9 mouse cellular contexts compared by ENCODE assay signal in genomic region chr9:50593544-50593943, GRCm38 (mm10). TPM values are rescaled to one million over a fixed set of nuclear protein-coding genes. Genes with fewer than 3 reads are reported as not detected.
A peak's percentile ranks its signal among the peaks of the same experiment; 100 is the strongest.
DNase-seq lines count a peak whose midpoint lies in the region; ATAC-seq and TF ChIP-seq lines count a peak whose summit lies in the region.
"Had no signal": no experiment of that assay in that cellular context is flagged by ENCODE, and none has a peak within 500 bp of the region (broad histone marks: within the 10 kb centered on the region; RNA-seq: fewer than 3 reads in every experiment).

No protein-coding gene starts in this region.

- peak; percentile 51 for DNase-seq in adrenal gland, postnatal 10 days
- no peak for DNase-seq in adrenal gland, postnatal 4 days (ENCODE audit: low spot score in 2 of 2)
- DNase-seq in left cerebral cortex, postnatal 4 days, result peak; percentile 27
- DNase-seq in left cerebral cortex, adult 11 months (ENCODE audit: low spot score), result no peak
- peak; percentile 30 for DNase-seq in brain, embryonic 14.5 days (ENCODE audit: low read depth)
- DNase-seq in liver, embryonic 13.5 days, result peak; percentile 25
- peak; percentile 76 for DNase-seq in splenic B cell, adult 2 months (ENCODE audit: low read depth, low spot score)

- 60% methylated on average over 3 of the region's 3 CpGs for WGBS in liver, embryonic 13.5 days (ENCODE audit: insufficient replicate concordance)
- 75% methylated on average over 3 of the region's 3 CpGs for WGBS in hindbrain, embryonic 12.5 days

- TF ChIP-seq POLR2A in brain, embryonic 14.5 days (IDR thresholded peaks at IDR 0.05; ENCODE audit: borderline replicate concordance, extremely low read depth, insufficient read depth, insufficient read length, poor library complexity, severe bottlenecking), result no peak

- no peaks in the 10 kb centered on the region for H3K27me3 ChIP-seq in liver, embryonic 13.5 days
- H3K27me3 ChIP-seq in splenic B cell, adult 2 months (ENCODE audit: control insufficient read depth, insufficient read depth, low read length, poor library complexity, severe bottlenecking), result no peaks in the 10 kb centered on the region
- no peaks in the 10 kb centered on the region for H3K27me3 ChIP-seq in hindbrain, embryonic 12.5 days
- H3K27me3 ChIP-seq: heart, embryonic 15.5 days had no signal

- peaks cover 38% of the 10 kb centered on the region for H3K36me3 ChIP-seq in liver, embryonic 13.5 days
- no peaks in the 10 kb centered on the region for H3K36me3 ChIP-seq in splenic B cell, adult 2 months (ENCODE audit: control insufficient read depth, insufficient read depth, low read length, poor library complexity, severe bottlenecking)
- peaks cover 36% of the 10 kb centered on the region for H3K36me3 ChIP-seq in hindbrain, embryonic 12.5 days

- TF ChIP-seq CTCF in brain, embryonic 14.5 days (IDR thresholded peaks at IDR 0.05; ENCODE audit: borderline replicate concordance, extremely low read depth, insufficient read depth, insufficient read length), result peak; percentile 45; the same call in 1 of the 2 replicates

- peaks cover 6% of the 10 kb centered on the region; the same call in 1 of the 2 replicates for H3K4me1 ChIP-seq in liver, embryonic 13.5 days (replicated peaks)
- H3K4me1 ChIP-seq in hindbrain, embryonic 12.5 days, result no peaks in the 10 kb centered on the region
- H3K4me1 ChIP-seq: heart, embryonic 15.5 days had no signal

- H3K9ac ChIP-seq in liver, embryonic 13.5 days, result no peak overlapping the region
- H3K9ac ChIP-seq in hindbrain, embryonic 12.5 days, result no peak overlapping the region
- H3K9ac ChIP-seq: heart, embryonic 15.5 days had no signal

- H3K9me3 ChIP-seq in liver, embryonic 13.5 days (replicated peaks), result no peaks in the 10 kb centered on the region
- no peaks in the 10 kb centered on the region for H3K9me3 ChIP-seq in hindbrain, embryonic 12.5 days (replicated peaks)
- H3K9me3 ChIP-seq: heart, embryonic 15.5 days had no signal

- no peak overlapping the region for H3K4me2 ChIP-seq in liver, embryonic 13.5 days
- no peak overlapping the region for H3K4me2 ChIP-seq in hindbrain, embryonic 12.5 days (replicated peaks)
- H3K4me2 ChIP-seq: heart, embryonic 15.5 days had no signal

- no peak overlapping the region for H3K4me3 ChIP-seq in liver, embryonic 13.5 days (replicated peaks)
- H3K4me3 ChIP-seq in hindbrain, embryonic 12.5 days, result no peak overlapping the region
- H3K4me3 ChIP-seq: heart, embryonic 15.5 days had no signal

- ATAC-seq in liver, embryonic 13.5 days (ENCODE audit: low read depth), result no peak
- no peak for ATAC-seq in hindbrain, embryonic 12.5 days (ENCODE audit: low FRiP score)

- intact Hi-C loops in left cerebral cortex, postnatal 4 days (cut with DNase I), result no loop called here

- H3K27ac ChIP-seq in liver, embryonic 13.5 days, result no peak overlapping the region
- H3K27ac ChIP-seq in hindbrain, embryonic 12.5 days, result no peak overlapping the region
- H3K27ac ChIP-seq: heart, embryonic 15.5 days had no signal

RNA-seq across cellular contexts. Expression of gene Sdhd, which starts 10.1 kb away (rescaled TPM):
- 100 to 1,000 TPM; 628 to 725 TPM for total RNA-seq in adrenal gland, postnatal 10 days (2021)
- total RNA-seq in adrenal gland, postnatal 4 days (2021), result 100 to 1,000 TPM; 252 to 272 TPM
- total RNA-seq in left cerebral cortex, postnatal 4 days (2021), result 100 to 1,000 TPM; 110 to 120 TPM
- polyA plus RNA-seq in brain, embryonic 14.5 days (2012; rRNA removed), result 141 and 178 TPM in 2 replicates
- 350 and 370 TPM in 2 replicates for polyA plus RNA-seq in liver, embryonic 13.5 days (2015; fragmentation: Nextera tagmentation; extraction: Ambion mirVana)
- polyA plus RNA-seq in hindbrain, embryonic 12.5 days (2016; fragmentation: Nextera tagmentation; extraction: Ambion mirVana), result 208 TPM in 2 replicates

RNA-seq across cellular contexts. Expression of gene Timm8b, which starts 10.2 kb away (rescaled TPM):
- 100 to 1,000 TPM; 164 to 170 TPM for total RNA-seq in adrenal gland, postnatal 10 days (2021)
- 100 to 1,000 TPM; 134 to 149 TPM for total RNA-seq in adrenal gland, postnatal 4 days (2021)
- total RNA-seq in left cerebral cortex, postnatal 4 days (2021), result 100 to 1,000 TPM; 157 to 174 TPM
- polyA plus RNA-seq in brain, embryonic 14.5 days (2012; rRNA removed), result 302 and 372 TPM in 2 replicates
- polyA plus RNA-seq in liver, embryonic 13.5 days (2015; fragmentation: Nextera tagmentation; extraction: Ambion mirVana), result 208 and 218 TPM in 2 replicates
- 280 and 325 TPM in 2 replicates for polyA plus RNA-seq in hindbrain, embryonic 12.5 days (2016; fragmentation: Nextera tagmentation; extraction: Ambion mirVana)

RNA-seq across cellular contexts. Expression of gene Pih1d2, which starts 23.6 kb away (rescaled TPM):
- 1 to 10 TPM; 1.1 to 1.8 TPM for total RNA-seq in adrenal gland, postnatal 10 days (2021)
- 1 to 10 TPM; 2.9 to 3.7 TPM for total RNA-seq in adrenal gland, postnatal 4 days (2021)
- total RNA-seq in left cerebral cortex, postnatal 4 days (2021), result 1 to 10 TPM; 2.1 to 2.5 TPM
- 4.6 and 5.1 TPM in 2 replicates for polyA plus RNA-seq in brain, embryonic 14.5 days (2012; rRNA removed)
- 1.8 and 2.1 TPM in 2 replicates for polyA plus RNA-seq in liver, embryonic 13.5 days (2015; fragmentation: Nextera tagmentation; extraction: Ambion mirVana)
- polyA plus RNA-seq in hindbrain, embryonic 12.5 days (2016; fragmentation: Nextera tagmentation; extraction: Ambion mirVana), result 8.4 and 8.8 TPM in 2 replicates

RNA-seq across cellular contexts. Expression of gene Nkapd1, which starts 23.7 kb away (rescaled TPM):
- 10 to 100 TPM; 20.6 to 24.6 TPM for total RNA-seq in adrenal gland, postnatal 10 days (2021)
- total RNA-seq in adrenal gland, postnatal 4 days (2021), result 10 to 100 TPM; 36.8 to 38.8 TPM
- 10 to 100 TPM; 30.6 to 31.1 TPM for total RNA-seq in left cerebral cortex, postnatal 4 days (2021)
- 18.4 and 21.5 TPM in 2 replicates for polyA plus RNA-seq in brain, embryonic 14.5 days (2012; rRNA removed)
- 10.4 and 11.6 TPM in 2 replicates for polyA plus RNA-seq in liver, embryonic 13.5 days (2015; fragmentation: Nextera tagmentation; extraction: Ambion mirVana)
- polyA plus RNA-seq in hindbrain, embryonic 12.5 days (2016; fragmentation: Nextera tagmentation; extraction: Ambion mirVana), result 32.9 and 34.7 TPM in 2 replicates

RNA-seq across cellular contexts. Expression of gene Tex12, which starts 32.4 kb away (rescaled TPM):
- not detected for total RNA-seq in adrenal gland, postnatal 10 days (2021)
- not detected for total RNA-seq in adrenal gland, postnatal 4 days (2021)
- total RNA-seq in left cerebral cortex, postnatal 4 days (2021), result not detected
- polyA plus RNA-seq in brain, embryonic 14.5 days (2012; rRNA removed), result not detected in 2 replicates
- not detected in 2 replicates for polyA plus RNA-seq in liver, embryonic 13.5 days (2015; fragmentation: Nextera tagmentation; extraction: Ambion mirVana)
- 0.55 TPM in 1 of 2 replicates, not detected in the other for polyA plus RNA-seq in hindbrain, embryonic 12.5 days (2016; fragmentation: Nextera tagmentation; extraction: Ambion mirVana)
- polyA plus RNA-seq: heart, embryonic 15.5 days had no signal

Comparison
In these comparisons a context has a peak if more than half of its experiments do, and no peak if none do; other contexts are left out.
1. DNase-seq: peak in adrenal gland, postnatal 10 days (single experiment), left cerebral cortex, postnatal 4 days (single experiment), brain, embryonic 14.5 days (single experiment), liver, embryonic 13.5 days (single experiment) and splenic B cell, adult 2 months (single experiment); none in adrenal gland, postnatal 4 days (0 of 2) and left cerebral cortex, adult 11 months (single experiment).